Mouse (Mus musculus) thymus, adult 2 months (tissue): ENCODE results near the gene Disp1.

Experiments used
- CTCF ChIP-seq: fragments of 200-500 bp; IDR thresholded peaks from 2 replicates; pipeline ENCODE4 v1.5.1; 2012; ENCODE audit warnings: mild to moderate bottlenecking, control low read depth, low read length, moderate library complexity, borderline replicate concordance; ENCODE audit not compliant: control insufficient read depth, poor library complexity, insufficient read depth; ENCODE audit errors: extremely low read depth
- POLR2A ChIP-seq: fragments of 200-500 bp; IDR thresholded peaks from 2 replicates; pipeline ENCODE4 v1.6.1; 2012; ENCODE audit warnings: mild to moderate bottlenecking, low read length, control low read depth, moderate library complexity; ENCODE audit not compliant: control insufficient read depth, poor library complexity, insufficient read depth; ENCODE audit errors: extremely low read depth

- TF ChIP-seq POLR2A (no peak), CTCF (no peak)
Observed at GRCm38 (mm10) chr1:183185560-183185959, 35.8 kb downstream of the Disp1 start.
